Comparison of ENCODE assay signal across 7 mouse cellular contexts in genomic region chr2:157818576-157819320, GRCm38 (mm10).
DNase-seq lines count a peak whose midpoint lies in the region; ATAC-seq lines count a peak whose summit lies in the region.

No protein-coding gene starts in this region.

- H3K9me3 ChIP-seq in hindbrain, embryonic 13.5 days: no peaks in the 10 kb centered on the region
- no peaks in the 10 kb centered on the region for H3K9me3 ChIP-seq in hindbrain, embryonic 16.5 days (ENCODE audit: control insufficient read depth, low read length)
- H3K9me3 ChIP-seq in embryonic facial prominence, embryonic 14.5 days (ENCODE audit: control insufficient read depth, low read length): no peaks in the 10 kb centered on the region

- H3K4me3 ChIP-seq in hindbrain, embryonic 13.5 days: no peak overlapping the region
- no peak overlapping the region for H3K4me3 ChIP-seq in hindbrain, embryonic 16.5 days (ENCODE audit: low read length)
- H3K4me3 ChIP-seq in embryonic facial prominence, embryonic 14.5 days (ENCODE audit: low read depth, low read length): no peak overlapping the region

- H3K4me1 ChIP-seq in hindbrain, embryonic 13.5 days (replicated peaks): peaks cover 37% of the 10 kb centered on the region
- H3K4me1 ChIP-seq in hindbrain, embryonic 16.5 days (ENCODE audit: control insufficient read depth, insufficient read depth, low read depth, low read length): peaks cover 2% of the 10 kb centered on the region; the same call in 1 of the 2 replicates
- H3K4me1 ChIP-seq in embryonic facial prominence, embryonic 14.5 days (ENCODE audit: control insufficient read depth, insufficient read depth, low read length): no peaks in the 10 kb centered on the region

- no peak for ATAC-seq in hindbrain, embryonic 13.5 days (ENCODE audit: low FRiP score)
- ATAC-seq in hindbrain, embryonic 16.5 days: no peak
- ATAC-seq in embryonic facial prominence, embryonic 14.5 days (ENCODE audit: low read depth): peak; percentile 72; the same call in 1 of the 2 replicates
- peak; percentile 93 for ATAC-seq in hematopoietic stem cell, adult 5-6 weeks (replicated peaks in 1 of 2; ENCODE audit: insufficient read depth in 1 of 2, low FRiP score in 2 of 2, low TSS enrichment in 1 of 2, low read depth in 1 of 2, poor library complexity in 2 of 2, severe bottlenecking in 2 of 2)

- H3K27ac ChIP-seq in hindbrain, embryonic 13.5 days: peak overlapping the region; percentile 56; the same call in 1 of the 2 replicates
- H3K27ac ChIP-seq in hindbrain, embryonic 16.5 days (ENCODE audit: low read depth, low read length): no peak overlapping the region
- no peak overlapping the region; the same call in 1 of the 2 replicates for H3K27ac ChIP-seq in embryonic facial prominence, embryonic 14.5 days (replicated peaks; ENCODE audit: low read depth, low read length)

- H3K4me2 ChIP-seq in hindbrain, embryonic 13.5 days: no peak overlapping the region
- H3K4me2 ChIP-seq in hindbrain, embryonic 16.5 days (ENCODE audit: low read length): no peak overlapping the region
- no peak overlapping the region for H3K4me2 ChIP-seq in embryonic facial prominence, embryonic 14.5 days (ENCODE audit: low read depth, low read length)

- WGBS in hindbrain, embryonic 13.5 days: 76% methylated on average over 15 of the region's 15 CpGs
- 66% methylated on average over 15 of the region's 15 CpGs for WGBS in hindbrain, embryonic 16.5 days
- 63% methylated on average over 15 of the region's 15 CpGs for WGBS in embryonic facial prominence, embryonic 14.5 days

- peaks cover 30% of the 10 kb centered on the region for H3K36me3 ChIP-seq in hindbrain, embryonic 13.5 days
- no peaks in the 10 kb centered on the region for H3K36me3 ChIP-seq in hindbrain, embryonic 16.5 days (ENCODE audit: control insufficient read depth, insufficient read depth, low read length)
- H3K36me3 ChIP-seq in embryonic facial prominence, embryonic 14.5 days (ENCODE audit: control insufficient read depth, insufficient read depth, low read length): peaks cover 16% of the 10 kb centered on the region

- peak; percentile 63 for DNase-seq in embryonic facial prominence, embryonic 14.5 days (ENCODE audit: low spot score)
- peak; percentile 15 to 19 for DNase-seq in thymus, adult 18-20 months
- DNase-seq in urinary bladder, postnatal 25 days (ENCODE audit: low spot score): no peak
- DNase-seq in urinary bladder, postnatal 14 days (ENCODE audit: low spot score): no peak

- no peak overlapping the region for H3K9ac ChIP-seq in hindbrain, embryonic 13.5 days
- no peak overlapping the region for H3K9ac ChIP-seq in hindbrain, embryonic 16.5 days (ENCODE audit: low read depth, low read length)
- no peak overlapping the region for H3K9ac ChIP-seq in embryonic facial prominence, embryonic 14.5 days (ENCODE audit: low read depth, low read length)

- H3K27me3 ChIP-seq in hindbrain, embryonic 13.5 days: no peaks in the 10 kb centered on the region
- H3K27me3 ChIP-seq in hindbrain, embryonic 16.5 days (replicated peaks; ENCODE audit: control insufficient read depth, insufficient read depth, low read length): no peaks in the 10 kb centered on the region
- no peaks in the 10 kb centered on the region for H3K27me3 ChIP-seq in embryonic facial prominence, embryonic 14.5 days (replicated peaks; ENCODE audit: control insufficient read depth, insufficient read depth, low read length)

Comparison
In these comparisons a context has a peak if more than half of its experiments do, and no peak if none do; other contexts are left out.
1. ATAC-seq: peak in embryonic facial prominence, embryonic 14.5 days (single experiment) and hematopoietic stem cell, adult 5-6 weeks (2 of 2); none in hindbrain, embryonic 13.5 days (single experiment) and hindbrain, embryonic 16.5 days (single experiment).
2. DNase-seq: peak in embryonic facial prominence, embryonic 14.5 days (single experiment) and thymus, adult 18-20 months (2 of 2); none in urinary bladder, postnatal 25 days (single experiment) and urinary bladder, postnatal 14 days (single experiment).